Mouse (Mus musculus) layer of hippocampus, adult 2 months (tissue): ENCODE data around the gene Etfrf1. TPM values are rescaled to one million over a fixed set of nuclear protein-coding genes. Genes with fewer than 3 reads are reported as not detected.

Experiments used
- DNase-seq, 2 experiments: peaks; one replicate each; pipeline ENCODE4 v3.0.0; 2022; ENCODE audit warnings: low spot score in 2 of 2
- H3K27ac ChIP-seq: fragments of 200-600 bp; 2 replicates; pipeline ENCODE4 v1.8.1; 2022
- H3K4me3 ChIP-seq: fragments of 200-600 bp; 2 replicates; pipeline ENCODE4 v1.8.1; 2022; ENCODE audit warnings: mild to moderate bottlenecking
- CTCF ChIP-seq: fragments of 200-600 bp; conservative IDR thresholded peaks from 2 replicates; pipeline ENCODE4 v1.8.1; 2022; ENCODE audit warnings: antibody characterized with exemption, mild to moderate bottlenecking, moderate library complexity
- total RNA-seq, 2 experiments: library from RNA; stranded (reverse); gene quantifications; 2 replicates each; pipeline ENCODE4 v1.2.3; 2021

The Etfrf1 gene
- total RNA-seq, 2 experiments from 2014 or later = 21.9 to 28.1 TPM

- peak; percentile 88 for TF ChIP-seq CTCF
- no peak overlapping the region for H3K4me3 ChIP-seq
- no peak for DNase-seq
- no peak overlapping the region for H3K27ac ChIP-seq
Measured at GRCm38 (mm10) chr6:145242521-145242920, 31.6 kb downstream of the Etfrf1 start.

- no peak for DNase-seq
Measured at GRCm38 (mm10) chr6:145246841-145247240, 35.9 kb downstream of the Etfrf1 start.

GRCm38 (mm10) chr6:145247886-145248285 is 37.0 kb downstream of the Etfrf1 start:
- Histone ChIP-seq H3K4me3 (peak overlapping the region; percentile 11; the same call in 1 of the 2 replicates), H3K27ac (no peak overlapping the region)
- no peak for TF ChIP-seq CTCF
- DNase-seq = no peak

More at GRCm38 (mm10) chr6:145246841-145247240, 35.9 kb downstream of the Etfrf1 start:
- no peak overlapping the region for H3K4me3 ChIP-seq
- H3K27ac ChIP-seq = no peak overlapping the region
- TF ChIP-seq CTCF = no peak

GRCm38 (mm10) chr6:145249291-145250184 is 38.6 kb downstream of the Etfrf1 start:
- Histone ChIP-seq H3K4me3 (peak overlapping the region; percentile 87), H3K27ac (peak overlapping the region; percentile 86)
- peak in 1 of 2 experiments; percentile 42 for DNase-seq
- TF ChIP-seq CTCF = no peak

- peak within 1 kb of the TSS; percentile 86 for H3K27ac ChIP-seq
- TF ChIP-seq CTCF = no peak
- peak within 1 kb of the TSS; percentile 87 for H3K4me3 ChIP-seq
- DNase-seq = peak; percentile 82 to 91
Measured at GRCm38 (mm10) chr6:145250185-145250791, 39.4 kb downstream of the Etfrf1 start, which contains the start of gene Kras. Gene Kras, minus strand, starts transcription at chr6:145250239.

GRCm38 (mm10) chr6:145250820-145251219 is 39.9 kb downstream of the Etfrf1 start:
- Histone ChIP-seq H3K27ac (peak overlapping the region; percentile 86), H3K4me3 (peak overlapping the region; percentile 87)
- peak; percentile 15 to 17 for DNase-seq
- TF ChIP-seq CTCF = no peak

- TF ChIP-seq CTCF = peak; percentile 22
- Histone ChIP-seq H3K4me3 (no peak overlapping the region), H3K27ac (no peak overlapping the region)
- DNase-seq = no peak
Measured at GRCm38 (mm10) chr6:145255952-145256700, 45.2 kb downstream of the Etfrf1 start.

GRCm38 (mm10) chr6:145256701-145257073 is 45.8 kb downstream of the Etfrf1 start:
- Histone ChIP-seq H3K4me3 (no peak overlapping the region), H3K27ac (no peak overlapping the region)
- TF ChIP-seq CTCF = no peak
- no peak for DNase-seq

- DNase-seq = no peak
- H3K27ac ChIP-seq = no peak overlapping the region
- no peak for TF ChIP-seq CTCF
- H3K4me3 ChIP-seq = no peak overlapping the region
Measured at GRCm38 (mm10) chr6:145262314-145262713, 51.4 kb downstream of the Etfrf1 start.

Other genes with a start within 250 kb of the Etfrf1 start
- gene Bcat1, start 134.9 kb upstream of the Etfrf1 start, total RNA-seq = 100 to 1,000 TPM in 1 of 2 experiments, 10 to 100 TPM in 1; 96.8 to 105 TPM
- 1 to 10 TPM; 3.8 to 6.1 TPM for gene Lrmp, start 95.5 kb upstream of the Etfrf1 start, total RNA-seq
- gene Casc1, start 129 bp upstream of the Etfrf1 start, total RNA-seq = 1 to 10 TPM; 1.4 to 1.9 TPM
- gene Kras, start 39.1 kb downstream of the Etfrf1 start, total RNA-seq = 10 to 100 TPM; 69.7 to 73.6 TPM